Mouse (Mus musculus) c-Kit-positive CD71-positive TER-119-positive erythroid progenitor cells, embryonic 14.5 days (primary cell): Measurements from ENCODE around the gene Pnmt.
A peak's percentile ranks its signal among the peaks of the same experiment; 100 is the strongest.

Experiments
- DNase-seq: peaks from one replicate; pipeline ENCODE4 v3.0.0-alpha.2; 2013; ENCODE audit warnings: low spot score

The Pnmt gene

GRCm38 (mm10) chr11:98384721-98385637 is 1.3 kb upstream of the Pnmt start:
- DNase-seq: no peak

GRCm38 (mm10) chr11:98386596-98386995 is 346 bp downstream of the Pnmt start:
- DNase-seq: no peak

- no peak for DNase-seq
Observed at GRCm38 (mm10) chr11:98387056-98387577, 867 bp downstream of the Pnmt start.

DNA sequence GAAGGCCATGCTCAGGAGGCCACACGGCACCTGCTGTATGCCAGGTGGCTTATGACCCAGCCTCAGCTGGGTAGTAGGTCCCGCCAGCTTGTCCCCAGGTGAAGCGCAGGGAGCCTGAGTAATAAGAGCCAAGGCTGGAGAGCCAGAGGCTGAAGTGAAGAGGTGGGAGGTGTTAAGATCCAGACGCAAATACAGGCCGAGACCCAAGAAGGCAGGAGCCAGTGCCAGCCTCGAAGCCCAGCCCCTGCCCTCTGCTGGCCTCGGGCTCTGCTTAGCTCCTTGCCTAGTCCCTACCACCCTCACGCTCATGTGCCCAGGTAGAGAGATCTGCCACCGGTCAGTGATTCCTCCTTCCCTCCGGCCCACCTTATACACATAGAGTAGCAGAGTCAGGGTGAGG is 2.0 kb downstream of the Pnmt start:
- no peak for DNase-seq

- no peak for DNase-seq
Observed at GRCm38 (mm10) chr11:98389221-98389780, 3.1 kb downstream of the Pnmt start.

DNA sequence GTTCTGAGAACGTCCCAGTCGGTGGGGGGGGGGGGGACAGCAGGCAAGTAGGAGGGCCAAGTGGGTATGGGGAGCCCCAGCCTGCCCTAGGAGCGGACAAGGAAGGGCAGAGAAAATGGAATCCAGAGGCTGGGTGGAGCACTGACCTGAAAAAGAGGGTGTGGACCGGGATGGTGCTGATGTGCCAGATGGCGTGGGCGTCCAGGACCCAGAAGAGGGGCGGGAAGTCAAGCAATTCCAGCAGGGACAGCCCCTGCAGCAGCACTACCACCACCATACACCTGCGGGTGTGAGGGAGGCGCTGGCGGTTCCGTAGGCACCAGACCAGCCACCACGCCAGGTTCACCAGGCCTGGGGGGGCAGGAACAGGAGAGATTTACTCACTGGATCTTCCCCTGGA is 3.9 kb downstream of the Pnmt start:
- DNase-seq: no peak

DNA sequence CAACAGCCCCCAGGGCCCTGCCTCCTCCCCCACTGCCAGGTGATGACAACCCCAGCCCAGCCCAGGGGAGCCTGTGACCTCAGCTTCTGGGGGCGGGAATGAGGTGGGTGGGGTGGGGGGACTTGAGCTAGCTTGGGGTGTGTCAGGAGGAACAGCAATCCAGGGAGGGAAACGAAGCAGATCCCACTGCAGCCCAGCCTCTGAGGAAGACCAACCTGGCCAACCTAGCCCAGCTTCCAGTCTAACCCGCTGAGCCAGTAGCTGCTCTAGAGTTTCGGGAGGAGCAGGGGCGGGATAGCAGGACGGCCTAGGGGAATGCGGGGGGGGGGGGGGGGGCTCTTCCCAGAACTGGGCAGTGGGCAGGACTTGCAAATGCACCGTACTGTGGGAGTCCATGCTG is 5.8 kb downstream of the Pnmt start:
- DNase-seq: no peak

DNA sequence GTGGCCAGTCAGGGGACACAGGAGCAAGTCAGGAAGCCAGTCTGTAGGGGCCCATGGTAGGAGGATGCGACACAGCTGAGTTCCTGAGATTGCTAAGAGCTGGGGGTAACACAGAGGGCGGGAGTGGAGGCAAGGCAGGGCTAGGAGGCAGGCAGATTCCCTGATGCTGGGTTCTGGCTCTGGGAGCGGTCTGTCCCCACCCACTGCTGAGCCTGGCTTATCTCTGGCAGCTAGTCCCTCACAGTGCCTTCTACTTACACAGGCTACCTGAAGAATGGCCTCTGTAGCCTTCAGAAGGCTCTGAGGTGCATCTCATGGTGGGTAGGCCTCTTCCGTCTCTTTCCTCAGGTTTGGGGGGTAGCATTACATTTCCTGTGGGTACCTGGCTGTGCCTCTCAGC is 6.4 kb downstream of the Pnmt start:
- DNase-seq: peak; percentile 76

DNA sequence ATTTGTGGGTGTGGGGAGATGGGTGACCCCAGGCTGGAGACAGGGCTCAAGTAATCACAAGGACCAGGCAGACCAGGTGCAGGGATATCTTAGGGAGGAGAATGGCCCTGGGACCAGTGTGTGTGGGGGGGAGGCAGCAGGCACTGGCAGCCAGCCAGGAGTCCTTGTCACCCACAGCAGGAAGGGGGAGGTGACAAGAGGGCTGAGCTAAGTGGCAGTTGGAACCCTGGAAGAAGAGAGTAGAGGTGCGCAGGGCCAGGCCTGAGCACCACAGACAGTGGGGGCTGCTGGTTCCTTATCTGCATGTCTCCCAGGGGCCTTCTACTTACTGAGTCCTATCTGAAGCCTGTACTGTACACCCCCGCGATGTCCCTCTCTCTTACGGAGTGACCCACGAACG is 7.1 kb downstream of the Pnmt start:
- DNase-seq: peak; percentile 66

DNA sequence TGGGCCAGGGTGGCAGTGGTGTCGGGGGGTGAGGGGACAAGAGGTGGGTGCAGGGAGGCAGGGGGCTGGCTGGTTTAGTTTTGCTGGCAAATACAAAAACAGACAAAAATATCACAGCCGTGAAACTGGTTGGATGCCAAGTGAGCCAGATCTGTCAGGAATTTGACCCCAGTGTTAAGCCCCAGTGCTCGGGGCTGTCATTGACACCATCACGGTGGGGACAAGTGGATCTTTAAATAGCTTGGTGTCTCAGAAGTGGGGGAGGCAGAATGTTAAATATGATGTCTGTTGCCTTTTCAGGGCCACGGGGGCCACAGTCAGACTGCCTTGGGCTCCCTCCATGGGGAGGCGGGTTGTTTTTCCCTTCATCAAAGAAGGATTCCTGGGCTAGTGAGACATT is 8.1 kb downstream of the Pnmt start:
- DNase-seq: no peak

DNA sequence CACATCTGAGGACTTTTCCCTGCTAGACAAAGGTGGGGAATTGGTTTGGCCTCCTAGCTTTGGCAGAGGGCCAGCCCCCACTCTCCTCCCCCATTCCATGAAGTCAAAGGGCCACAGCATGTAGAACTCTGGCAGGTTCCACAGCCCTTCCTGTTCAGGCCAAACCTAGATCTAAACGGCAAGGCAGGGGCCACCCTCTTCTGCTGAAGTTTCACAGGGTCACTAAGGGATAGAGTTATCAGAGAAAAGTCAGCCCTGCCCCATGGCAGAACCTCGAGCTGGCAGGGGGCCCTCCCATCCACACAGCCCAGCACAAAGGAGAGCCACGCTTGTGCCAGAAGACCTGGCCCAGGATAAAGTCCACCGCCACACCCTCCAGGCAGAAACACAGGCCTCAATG is 8.8 kb downstream of the Pnmt start:
- DNase-seq: no peak

DNA sequence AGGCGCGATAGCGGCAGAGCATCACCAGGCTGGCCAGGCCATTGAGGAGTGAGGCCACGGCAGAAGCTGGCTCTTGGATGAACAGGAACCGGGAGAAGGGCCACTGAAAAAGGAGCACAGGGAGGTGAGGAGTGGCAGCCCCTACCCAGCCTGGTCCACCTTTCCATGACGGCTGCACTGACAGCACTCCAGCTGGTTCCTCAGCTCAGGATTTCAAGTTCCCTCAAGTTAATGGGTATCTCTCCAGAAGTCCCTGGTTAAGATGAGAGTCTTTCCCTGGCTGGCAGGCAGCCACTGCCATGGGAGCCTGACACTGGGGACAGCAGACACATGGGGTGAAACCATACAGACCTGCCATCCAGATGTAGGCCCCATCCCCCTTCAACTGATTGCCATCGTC is 11.7 kb downstream of the Pnmt start:
- DNase-seq: no peak

DNA sequence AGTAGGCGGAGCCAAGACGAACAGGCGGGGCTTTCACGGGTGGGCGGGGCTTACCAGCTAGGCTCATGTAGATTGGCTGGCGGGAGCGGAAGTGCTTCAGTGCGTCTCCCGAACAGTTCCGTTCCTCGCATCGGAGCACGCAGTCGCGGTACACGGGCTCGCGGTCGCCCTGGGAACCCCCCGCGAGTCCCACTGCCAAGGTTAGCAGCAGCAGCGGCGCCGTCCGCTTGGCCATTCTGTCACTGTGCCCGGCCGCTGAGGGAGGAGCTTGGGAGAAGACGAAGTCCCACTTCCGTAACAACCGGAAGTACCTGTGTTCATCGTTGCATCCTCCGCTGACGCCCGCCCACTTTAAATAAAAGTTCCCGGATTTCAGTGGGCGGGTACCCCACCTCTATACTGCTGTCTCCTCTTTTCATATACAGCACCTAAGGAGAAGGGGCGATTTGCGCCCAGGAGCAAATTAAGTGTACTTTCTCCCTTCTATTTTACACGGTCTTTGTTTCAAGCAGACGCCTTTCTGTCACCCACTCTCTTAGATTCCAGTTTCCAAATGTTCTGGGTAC is 14.0 kb downstream of the Pnmt start, which contains the start of gene Pgap3:
Gene Pgap3, minus strand, starts transcription at position 330 of the 566 bp plus-strand sequence.
- peak; percentile 89 for DNase-seq

DNA sequence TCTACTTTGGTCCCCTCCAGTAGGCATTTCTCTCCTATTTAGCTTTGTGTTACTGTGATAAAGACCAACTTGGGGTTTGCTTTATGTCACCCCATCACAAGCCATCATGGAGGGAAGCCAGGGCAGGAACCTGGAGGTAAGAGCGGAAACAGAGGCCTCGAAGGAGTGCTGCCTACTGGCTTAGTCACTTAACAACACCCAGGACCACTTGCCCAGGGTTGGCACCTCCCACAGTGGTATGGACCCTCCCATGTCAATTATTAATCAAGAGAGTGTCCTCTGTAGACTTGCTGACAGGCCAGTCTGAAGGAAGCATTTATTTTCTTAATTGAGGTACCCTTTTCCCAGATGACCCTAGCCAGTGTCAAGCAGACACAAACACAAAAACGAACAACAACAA is 14.6 kb downstream of the Pnmt start:
- DNase-seq: no peak

- no peak for DNase-seq
Observed at GRCm38 (mm10) chr11:98406621-98407020, 20.4 kb downstream of the Pnmt start.

- no peak for DNase-seq
Observed at GRCm38 (mm10) chr11:98408872-98409271, 22.6 kb downstream of the Pnmt start.

- DNase-seq: no peak
Observed at GRCm38 (mm10) chr11:98409341-98409822, 23.1 kb downstream of the Pnmt start.

DNA sequence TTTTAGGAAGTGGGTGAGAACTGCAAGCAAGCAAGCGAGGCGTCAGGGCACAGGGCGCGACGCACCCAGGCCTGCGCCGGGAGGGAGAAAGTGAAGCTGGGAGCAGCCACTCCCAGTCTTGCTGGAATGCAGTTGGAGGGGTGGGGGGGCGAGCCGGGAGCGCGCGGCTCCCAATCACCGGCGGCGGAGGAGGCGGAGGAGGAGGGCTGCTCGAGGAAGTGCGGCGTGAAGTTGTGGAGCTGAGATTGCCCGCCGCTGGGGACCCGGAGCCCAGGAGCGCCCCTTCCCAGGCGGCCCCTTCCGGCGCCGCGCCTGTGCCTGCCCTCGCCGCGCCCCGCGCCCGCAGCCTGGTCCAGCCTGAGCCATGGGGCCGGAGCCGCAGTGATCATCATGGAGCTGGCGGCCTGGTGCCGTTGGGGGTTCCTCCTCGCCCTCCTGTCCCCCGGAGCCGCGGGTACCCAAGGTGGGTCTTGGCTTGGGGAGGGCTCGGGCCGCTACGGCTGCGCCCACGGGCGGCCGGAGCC is 26.1 kb downstream of the Pnmt start, which contains the start of gene Erbb2:
Gene Erbb2, plus strand, starts transcription at position 198 of the 524 bp plus-strand sequence.
- DNase-seq: no peak

DNA sequence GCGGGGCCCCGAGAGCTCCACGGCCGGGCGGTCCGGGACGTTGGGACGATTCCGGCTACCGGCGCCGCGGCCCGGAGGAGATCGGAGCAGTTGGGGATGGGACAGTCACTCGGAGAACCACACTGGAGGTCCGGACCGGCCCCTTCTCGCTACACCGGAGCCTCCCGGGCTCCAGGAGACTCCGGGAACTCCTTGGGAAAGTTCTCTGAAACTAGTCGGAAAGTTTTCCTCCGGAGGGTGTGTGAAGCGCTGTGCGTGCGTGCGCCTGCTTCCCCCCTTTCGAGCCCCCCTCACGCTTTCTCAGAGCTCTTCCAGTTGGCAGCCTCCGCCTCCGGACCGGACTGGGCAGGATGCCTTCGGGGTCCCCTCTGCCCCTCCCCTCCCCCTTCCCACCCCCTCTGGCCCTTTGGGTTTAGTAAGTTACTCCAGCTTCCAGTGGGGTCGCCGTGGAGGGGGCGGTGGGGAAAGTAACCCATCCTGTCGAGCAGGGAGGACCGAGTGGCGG is 26.6 kb downstream of the Pnmt start:
- DNase-seq: no peak

DNA sequence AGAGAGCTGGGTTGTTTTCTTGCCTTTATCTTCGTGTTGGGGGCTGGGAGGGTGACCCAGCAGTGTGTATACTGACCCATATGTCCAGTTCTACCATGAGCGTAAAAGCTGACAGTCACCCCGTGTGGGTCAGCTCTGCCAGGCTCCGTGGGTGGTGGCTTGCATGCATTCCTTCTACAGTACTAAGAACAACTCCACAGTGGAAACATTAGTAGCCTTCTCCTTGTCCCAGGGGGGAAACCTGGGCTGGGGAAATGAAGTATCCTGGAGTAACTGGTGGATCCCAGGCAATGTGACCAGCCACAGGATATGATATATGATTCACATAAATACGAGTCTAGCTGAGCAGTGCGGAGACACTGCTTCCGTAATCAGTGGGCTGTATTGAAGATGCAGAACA is 27.5 kb downstream of the Pnmt start:
- DNase-seq: no peak

- DNase-seq: no peak
Observed at GRCm38 (mm10) chr11:98414162-98414561, 27.9 kb downstream of the Pnmt start.

GRCm38 (mm10) chr11:98417074-98417473 is 30.8 kb downstream of the Pnmt start:
- DNase-seq: no peak
